Mouse (Mus musculus) forebrain, embryonic 16.5 days (tissue): ENCODE data around the gene Ppp1r14c. TPM values are rescaled to one million over a fixed set of nuclear protein-coding genes. Genes with fewer than 3 reads are reported as not detected.

Experiments
- ATAC-seq: fragments of 200-750 bp; cut with Nextera tagmentation; 2 replicates; pipeline ENCODE4 v1.8.0; 2017; ENCODE audit warnings: mild to moderate bottlenecking, moderate library complexity
- H3K27ac ChIP-seq: fragments of 300-500 bp; sonication (generic); 2 replicates; pipeline ENCODE4 v1.5.1; 2014; ENCODE audit warnings: low read length, control low read depth
- H3K27me3 ChIP-seq: fragments of 300-500 bp; sonication (generic); replicated peaks from 2 replicates; pipeline ENCODE4 v1.6.1; 2014; ENCODE audit warnings: low read length; ENCODE audit not compliant: control insufficient read depth, insufficient read depth
- H3K36me3 ChIP-seq: fragments of 300-500 bp; sonication (generic); 2 replicates; pipeline ENCODE4 v1.6.1; 2014; ENCODE audit not compliant: control insufficient read depth, insufficient read depth
- H3K4me1 ChIP-seq: fragments of 300-500 bp; sonication (generic); replicated peaks from 2 replicates; pipeline ENCODE4 v1.6.1; 2014; ENCODE audit warnings: low read length; ENCODE audit not compliant: control insufficient read depth, insufficient read depth
- H3K4me2 ChIP-seq: fragments of 300-500 bp; sonication (generic); 2 replicates; pipeline ENCODE4 v1.6.1; 2014; ENCODE audit warnings: mild to moderate bottlenecking, low read length, control low read depth
- H3K4me3 ChIP-seq: fragments of 300-500 bp; sonication (generic); replicated peaks from 2 replicates; pipeline ENCODE4 v1.5.1; 2014; ENCODE audit warnings: mild to moderate bottlenecking, low read length, control low read depth
- H3K9ac ChIP-seq: fragments of 300-500 bp; sonication (generic); replicated peaks from 2 replicates; pipeline ENCODE4 v1.6.1; 2014; ENCODE audit warnings: low read depth, low read length, control low read depth
- H3K9me3 ChIP-seq: fragments of 300-500 bp; sonication (generic); 2 replicates; pipeline ENCODE4 v1.6.1; 2016; ENCODE audit warnings: low read length; ENCODE audit not compliant: control insufficient read depth
- WGBS: fragments of 180-500 bp; shearing (Covaris S2); extraction: QIAGEN DNeasy Blood & Tissue Kit; methylation state at CpG from one replicate; pipeline ENCODE4 v1.1.7; 2014; 5-methylcytosine and 5-hydroxymethylcytosine counted together
- polyA plus RNA-seq: library from polyadenylated mRNA; unstranded; fragments of >200 nt; fragmentation: Nextera tagmentation; extraction: Ambion mirVana; gene quantifications from 2 replicates; pipeline ENCODE4 v1.2.1, GENCODE M21; 2015

Ppp1r14c gene
- 56.5 and 64.0 TPM in 2 replicates for polyA plus RNA-seq

DNA sequence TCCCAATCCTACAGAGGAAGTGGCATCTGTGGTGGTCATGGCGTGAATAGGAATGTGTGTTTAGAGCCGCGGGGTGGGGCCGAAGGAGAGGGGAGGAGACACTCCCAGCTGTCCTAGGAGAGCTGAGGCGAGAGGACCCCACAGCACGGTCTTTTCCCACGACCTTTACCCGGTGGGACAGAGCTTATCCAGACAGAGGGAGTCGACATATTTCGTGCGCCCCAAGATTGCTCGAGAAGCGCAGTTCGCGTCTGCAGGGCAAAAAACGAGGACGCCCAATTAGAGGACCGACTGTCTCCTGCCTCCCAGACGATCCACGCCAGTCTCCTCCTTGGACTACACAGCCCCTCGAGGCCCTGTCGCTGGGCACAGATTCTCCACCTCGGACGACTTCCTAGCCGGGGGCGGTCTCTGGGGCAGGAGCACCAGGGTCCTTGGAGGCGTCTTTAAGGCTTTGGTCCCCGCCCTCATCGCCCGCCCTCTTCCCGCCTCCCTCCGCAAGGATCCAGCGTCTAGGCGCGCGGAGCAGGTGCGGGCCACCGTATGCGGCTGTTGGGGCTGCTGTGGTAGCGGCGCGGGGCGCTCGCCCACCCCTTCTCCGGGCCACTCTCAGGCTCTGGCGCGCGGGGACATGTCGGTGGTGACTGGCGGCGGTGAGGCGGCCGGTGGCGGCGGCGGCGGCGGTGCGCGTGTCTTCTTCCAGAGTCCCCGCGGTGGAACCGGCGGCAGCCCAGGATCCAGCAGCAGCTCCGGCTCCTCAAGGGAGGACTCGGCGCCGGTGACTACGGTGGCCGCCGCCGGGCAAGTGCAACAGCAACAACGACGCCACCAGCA lies at the start of gene Ppp1r14c:
Gene Ppp1r14c (plus strand): TSS at position 22 of the 834 bp plus-strand sequence.
- H3K4me1 ChIP-seq: peaks cover 5% of the 10 kb centered on the region
- H3K4me3 ChIP-seq: peak within 1 kb of the TSS; percentile 70
- ATAC-seq: peak; percentile 88
- no peaks in the 10 kb centered on the region for H3K36me3 ChIP-seq
- under 1% methylated on average over 61 of the region's 74 CpGs for WGBS
- peak within 1 kb of the TSS; percentile 73 for H3K9ac ChIP-seq
- peak within 1 kb of the TSS; percentile 86 for H3K4me2 ChIP-seq
- no peaks in the 10 kb centered on the region for H3K27me3 ChIP-seq
- H3K27ac ChIP-seq: peak within 1 kb of the TSS; percentile 82
- no peaks in the 10 kb centered on the region for H3K9me3 ChIP-seq

DNA sequence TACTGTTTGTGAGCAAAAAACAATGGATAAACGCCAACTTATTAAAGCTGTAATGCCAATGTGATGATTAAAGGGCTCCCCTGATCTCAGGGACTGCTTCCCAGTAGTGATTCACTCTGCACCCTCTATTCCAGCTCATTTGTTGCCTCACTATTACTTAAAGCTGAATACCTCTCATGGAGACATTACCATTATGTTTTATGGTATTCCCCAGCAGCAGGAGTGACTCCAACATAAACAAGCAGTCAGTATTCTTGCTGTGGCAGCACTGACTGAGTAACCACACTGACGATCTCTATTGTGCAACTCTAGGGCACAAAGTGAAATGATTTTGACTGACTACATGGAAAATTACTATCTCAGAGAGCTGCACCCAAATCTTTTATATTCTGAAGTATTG lies 44.5 kb upstream of the Ppp1r14c start:
- H3K4me2 ChIP-seq: no peak overlapping the region
- no peaks in the 10 kb centered on the region for H3K9me3 ChIP-seq
- ATAC-seq: no peak
- no peak overlapping the region for H3K9ac ChIP-seq
- H3K27ac ChIP-seq: no peak overlapping the region
- H3K36me3 ChIP-seq: no peaks in the 10 kb centered on the region
- H3K4me3 ChIP-seq: no peak overlapping the region
- no peaks in the 10 kb centered on the region for H3K4me1 ChIP-seq
- 88% methylated on average over 2 of the region's 2 CpGs for WGBS
- H3K27me3 ChIP-seq: no peaks in the 10 kb centered on the region

DNA sequence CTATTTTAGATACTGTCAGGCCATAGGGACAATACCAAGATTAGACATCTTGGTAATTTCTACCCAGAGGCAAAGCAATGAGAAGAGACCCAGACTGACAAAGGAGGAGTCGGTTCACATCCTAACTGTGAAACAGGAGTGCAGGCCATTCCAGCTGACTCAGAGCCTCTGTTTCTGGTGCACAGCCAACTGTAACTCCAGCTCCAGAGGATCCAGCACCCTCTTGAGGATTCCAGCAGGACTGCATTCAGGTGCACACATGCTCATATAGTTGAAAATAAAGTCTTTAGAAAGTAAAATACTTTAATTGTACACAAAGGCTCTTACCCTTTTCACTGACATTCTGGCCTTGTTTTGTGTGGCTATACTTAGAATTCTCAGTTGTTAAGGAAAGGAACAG lies 40.4 kb upstream of the Ppp1r14c start:
- Histone ChIP-seq H3K4me3 (no peak overlapping the region), H3K27ac (no peak overlapping the region), H3K4me1 (no peaks in the 10 kb centered on the region), H3K4me2 (no peak overlapping the region), H3K27me3 (no peaks in the 10 kb centered on the region), H3K9ac (no peak overlapping the region), H3K9me3 (no peaks in the 10 kb centered on the region), H3K36me3 (no peaks in the 10 kb centered on the region)
- 79% methylated on average over 1 of the region's 1 CpGs for WGBS
- no peak for ATAC-seq

DNA sequence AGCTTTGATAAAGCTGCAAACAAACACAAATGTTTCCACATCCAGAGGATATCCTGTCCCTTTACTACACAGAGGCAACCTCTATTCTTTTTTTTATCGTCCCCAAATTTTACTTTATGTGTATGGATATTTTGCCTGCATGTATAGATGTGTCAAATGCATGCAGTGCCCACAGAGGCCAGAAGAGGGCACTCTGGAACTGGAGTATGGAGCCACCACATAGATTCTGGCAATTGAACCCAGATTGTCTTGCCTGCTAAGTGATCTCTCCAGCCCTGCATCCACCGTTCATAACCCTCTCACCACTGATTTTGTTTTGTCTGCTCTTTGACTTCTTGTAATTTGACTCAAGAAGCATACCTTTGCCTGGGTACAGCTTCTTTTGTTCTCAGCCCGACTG lies 33.0 kb upstream of the Ppp1r14c start:
- H3K9ac ChIP-seq: no peak overlapping the region
- 0 out of 2 replicates have a peak, but pooled peaks cover 2% of the 10 kb centered on the region for H3K9me3 ChIP-seq
- WGBS: 27% methylated on average over 3 of the region's 3 CpGs
- H3K4me2 ChIP-seq: no peak overlapping the region
- no peaks in the 10 kb centered on the region for H3K27me3 ChIP-seq
- peak; percentile 86 for ATAC-seq
- no peaks in the 10 kb centered on the region for H3K36me3 ChIP-seq
- no peak overlapping the region for H3K27ac ChIP-seq
- H3K4me1 ChIP-seq: no peaks in the 10 kb centered on the region
- H3K4me3 ChIP-seq: no peak overlapping the region

GRCm38 (mm10) chr10:3334570-3334969 lies 31.3 kb upstream of the Ppp1r14c start:
- Histone ChIP-seq H3K9ac (no peak overlapping the region), H3K27ac (no peak overlapping the region), H3K4me3 (no peak overlapping the region), H3K36me3 (no peaks in the 10 kb centered on the region), H3K27me3 (no peaks in the 10 kb centered on the region), H3K4me1 (no peaks in the 10 kb centered on the region), H3K4me2 (no peak overlapping the region), H3K9me3 (0 out of 2 replicates have a peak, but pooled peaks cover 2% of the 10 kb centered on the region)
- ATAC-seq: no peak

DNA sequence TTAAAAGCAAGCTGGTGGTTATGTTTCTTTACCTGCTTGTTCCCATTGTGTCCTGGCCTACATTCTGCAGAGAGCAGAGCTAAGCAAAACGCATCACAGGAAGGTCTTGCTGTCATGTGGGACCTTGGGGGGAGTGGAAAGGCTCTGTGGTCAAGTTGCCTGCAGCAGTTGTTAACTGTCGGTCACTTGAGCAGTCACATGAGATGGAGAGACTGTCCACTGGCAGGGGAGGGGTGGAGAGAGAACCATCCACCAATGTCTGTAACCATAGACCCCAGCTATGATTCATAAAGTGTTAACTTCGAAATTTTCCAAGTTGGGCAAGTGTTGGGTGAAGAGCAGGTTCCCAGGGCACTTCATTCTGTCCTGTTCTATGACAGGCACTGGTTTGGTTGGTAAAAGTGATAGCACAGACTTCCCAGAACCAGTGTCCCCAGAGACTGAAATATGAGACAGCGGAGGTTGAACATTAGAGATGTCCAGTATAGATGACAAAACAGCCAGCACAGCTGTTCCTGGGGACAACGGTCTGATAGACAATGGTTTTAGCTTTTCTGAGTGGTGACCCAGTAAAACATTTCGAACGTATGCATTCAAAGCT lies 29.0 kb upstream of the Ppp1r14c start:
- H3K9me3 ChIP-seq: no peaks in the 10 kb centered on the region
- ATAC-seq: no peak
- no peak overlapping the region for H3K9ac ChIP-seq
- no peaks in the 10 kb centered on the region for H3K4me1 ChIP-seq
- H3K36me3 ChIP-seq: no peaks in the 10 kb centered on the region
- H3K27me3 ChIP-seq: no peaks in the 10 kb centered on the region
- H3K4me2 ChIP-seq: no peak overlapping the region
- no peak overlapping the region for H3K4me3 ChIP-seq
- H3K27ac ChIP-seq: no peak overlapping the region
- WGBS: 78% methylated on average over 7 of the region's 7 CpGs

GRCm38 (mm10) chr10:3337330-3337901 lies 28.4 kb upstream of the Ppp1r14c start:
- Histone ChIP-seq H3K27me3 (no peaks in the 10 kb centered on the region), H3K9ac (no peak overlapping the region), H3K4me3 (no peak overlapping the region), H3K36me3 (no peaks in the 10 kb centered on the region), H3K4me2 (no peak overlapping the region), H3K27ac (no peak overlapping the region), H3K9me3 (no peaks in the 10 kb centered on the region), H3K4me1 (no peaks in the 10 kb centered on the region)
- WGBS: 65% methylated on average over 2 of the region's 2 CpGs
- ATAC-seq: no peak

DNA sequence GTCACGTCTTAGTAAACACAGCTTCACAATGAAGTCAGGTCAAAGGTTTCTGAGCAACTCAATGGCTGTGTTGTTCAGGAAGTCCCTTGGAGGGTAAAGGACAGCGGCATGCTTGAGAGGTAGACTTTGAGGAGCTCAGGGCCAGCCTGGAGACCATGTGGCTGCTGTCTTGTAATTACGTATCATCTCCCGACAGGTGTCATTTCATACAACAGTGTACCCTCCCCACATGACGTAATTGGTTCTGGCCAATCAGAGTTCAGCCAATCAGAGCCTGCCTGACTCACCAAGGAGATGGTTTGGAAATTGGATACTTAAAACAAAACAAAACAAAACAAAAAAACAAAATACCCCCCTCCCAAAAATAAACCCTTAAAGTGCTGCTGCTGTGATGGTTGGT lies 20.2 kb upstream of the Ppp1r14c start:
- Histone ChIP-seq H3K4me1 (no peaks in the 10 kb centered on the region), H3K9ac (no peak overlapping the region), H3K27ac (no peak overlapping the region), H3K27me3 (no peaks in the 10 kb centered on the region), H3K36me3 (no peaks in the 10 kb centered on the region), H3K9me3 (no peaks in the 10 kb centered on the region), H3K4me3 (no peak overlapping the region), H3K4me2 (no peak overlapping the region)
- ATAC-seq: no peak
- 65% methylated on average over 5 of the region's 5 CpGs for WGBS

DNA sequence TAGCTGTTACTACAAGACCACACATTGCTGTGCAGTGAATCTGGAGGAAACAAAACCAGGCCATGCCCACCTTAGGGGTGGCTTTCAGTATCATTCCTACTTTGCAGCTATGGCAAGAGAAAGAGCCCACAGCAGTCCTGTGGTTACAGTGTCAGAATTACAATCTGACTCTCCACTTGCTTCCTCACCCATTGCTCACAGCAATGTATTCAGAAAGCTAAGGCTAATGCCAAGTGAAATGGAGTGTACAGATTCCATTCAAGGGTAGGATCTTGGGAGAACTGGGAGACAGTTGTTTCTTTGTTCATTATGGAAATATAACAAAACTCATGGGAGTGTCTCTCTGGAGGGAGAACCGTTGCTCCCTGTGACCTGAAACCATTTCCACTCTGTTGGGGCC lies 6.3 kb upstream of the Ppp1r14c start:
- Histone ChIP-seq H3K27me3 (no peaks in the 10 kb centered on the region), H3K36me3 (no peaks in the 10 kb centered on the region), H3K4me2 (no peak overlapping the region), H3K9ac (no peak overlapping the region), H3K4me3 (no peak overlapping the region), H3K9me3 (no peaks in the 10 kb centered on the region), H3K27ac (no peak overlapping the region), H3K4me1 (no peaks in the 10 kb centered on the region)
- no peak for ATAC-seq
- WGBS: 53% methylated on average over 1 of the region's 1 CpGs
